Mouse (Mus musculus) limb, embryonic 10.5 days (tissue): ENCODE measurements at regions not wholly inside any gene's neighbourhood (a gene's known extent, or its start where the extent isn't known, plus 50 kb on each side); places are given as distances from the start of the nearest gene placed in this dataset.

Source experiments
- DNase-seq: peaks from one replicate; pipeline ENCODE4 v3.0.0-alpha.2; 2017; ENCODE audit warnings: low spot score
- H3K27ac ChIP-seq: fragments of 300-500 bp; sonication (generic); 2 replicates; pipeline ENCODE4 v1.5.1; 2016; ENCODE audit warnings: mild to moderate bottlenecking
- H3K27me3 ChIP-seq: fragments of 300-500 bp; sonication (generic); 2 replicates; pipeline ENCODE4 v1.6.1; 2016; ENCODE audit warnings: low read depth, mild to moderate bottlenecking; ENCODE audit not compliant: poor library complexity, severe bottlenecking
- H3K36me3 ChIP-seq: fragments of 300-500 bp; sonication (generic); 2 replicates; pipeline ENCODE4 v1.6.1; 2016; ENCODE audit warnings: mild to moderate bottlenecking, moderate library complexity
- H3K4me1 ChIP-seq: fragments of 300-500 bp; sonication (generic); 2 replicates; pipeline ENCODE4 v1.6.1; 2016
- H3K4me3 ChIP-seq: fragments of 300-500 bp; sonication (generic); 2 replicates; pipeline ENCODE4 v1.5.1; 2016; ENCODE audit warnings: mild to moderate bottlenecking, moderate library complexity
- H3K9me3 ChIP-seq: fragments of 300-500 bp; sonication (generic); replicated peaks from 2 replicates; pipeline ENCODE4 v1.6.1; 2016; ENCODE audit warnings: mild to moderate bottlenecking
- WGBS: fragments of 180-500 bp; shearing (Covaris S2); methylation state at CpG from one replicate; pipeline ENCODE4 v1.1.7; 2016; 5-methylcytosine and 5-hydroxymethylcytosine counted together

GRCm38 (mm10) chr12:96509658-96510057 is 817.6 kb downstream of the Flrt2 start:
- Histone ChIP-seq H3K4me1 (no peaks in the 10 kb centered on the region), H3K36me3 (no peaks in the 10 kb centered on the region), H3K27me3 (no peaks in the 10 kb centered on the region), H3K4me3 (no peak overlapping the region), H3K9me3 (no peaks in the 10 kb centered on the region), H3K27ac (no peak overlapping the region)
- WGBS, result 81% methylated on average over 1 of the region's 1 CpGs
- DNase-seq, result no peak

- Histone ChIP-seq H3K4me1 (no peaks in the 10 kb centered on the region), H3K27ac (no peak overlapping the region), H3K4me3 (no peak overlapping the region), H3K9me3 (no peaks in the 10 kb centered on the region), H3K36me3 (no peaks in the 10 kb centered on the region), H3K27me3 (no peaks in the 10 kb centered on the region)
- WGBS, result 86% methylated on average over 1 of the region's 1 CpGs
- no peak for DNase-seq
Observed at GRCm38 (mm10) chr12:96558824-96559223, 866.8 kb downstream of the Flrt2 start.

- Histone ChIP-seq H3K4me1 (no peaks in the 10 kb centered on the region), H3K9me3 (no peaks in the 10 kb centered on the region), H3K27ac (no peak overlapping the region), H3K36me3 (no peaks in the 10 kb centered on the region), H3K27me3 (no peaks in the 10 kb centered on the region), H3K4me3 (no peak overlapping the region)
- whole genome bisulfite sequencing, result 67% methylated on average over 3 of the region's 3 CpGs
- no peak for DNase-seq
Observed at GRCm38 (mm10) chr12:96594845-96595244, 902.8 kb downstream of the Flrt2 start.

DNA sequence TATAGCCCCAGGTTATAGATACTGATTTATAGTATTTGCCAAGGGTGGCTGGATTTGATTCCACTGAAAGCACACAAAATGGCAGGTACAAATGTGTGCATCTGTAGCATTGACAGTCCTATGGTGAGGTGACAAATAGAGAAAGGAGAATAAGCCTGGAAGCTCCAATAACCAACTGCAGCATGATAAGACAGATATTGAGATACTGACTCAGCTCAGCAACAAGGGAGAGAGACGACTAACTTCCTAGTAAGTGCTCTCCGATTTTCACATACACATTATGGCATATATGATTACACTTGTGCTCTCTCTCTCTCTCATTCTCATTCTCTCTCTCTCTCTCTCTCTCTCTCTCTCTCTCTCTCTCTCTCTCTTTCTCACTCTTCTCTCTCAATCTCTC is 923.1 kb downstream of the Flrt2 start:
- Histone ChIP-seq H3K27ac (no peak overlapping the region), H3K4me3 (no peak overlapping the region), H3K4me1 (no peaks in the 10 kb centered on the region), H3K9me3 (no peaks in the 10 kb centered on the region), H3K36me3 (no peaks in the 10 kb centered on the region), H3K27me3 (no peaks in the 10 kb centered on the region)
- no peak for DNase-seq
- 93% methylated on average over 2 of the region's 2 CpGs for WGBS

DNA sequence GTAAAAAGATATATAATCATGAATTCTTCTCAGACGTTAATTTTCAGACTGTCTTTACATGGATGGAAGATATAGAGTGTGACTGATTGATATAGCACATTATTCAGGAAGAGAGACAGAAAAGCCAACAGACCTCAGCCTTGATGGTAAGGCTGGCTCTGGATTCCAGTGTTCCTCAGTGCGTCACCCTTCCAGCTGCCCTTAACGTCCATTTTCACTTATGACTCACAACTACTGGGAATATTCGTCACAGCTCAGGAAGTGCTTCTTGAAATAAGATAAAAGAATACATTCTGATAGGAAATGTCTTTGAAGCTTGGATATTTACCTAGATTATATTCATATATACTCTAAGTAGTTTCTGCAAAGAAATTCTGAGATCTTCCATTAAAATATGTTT is 923.8 kb downstream of the Flrt2 start:
- Histone ChIP-seq H3K9me3 (no peaks in the 10 kb centered on the region), H3K4me1 (no peaks in the 10 kb centered on the region), H3K27ac (no peak overlapping the region), H3K36me3 (no peaks in the 10 kb centered on the region), H3K27me3 (no peaks in the 10 kb centered on the region), H3K4me3 (no peak overlapping the region)
- WGBS, result 86% methylated on average over 4 of the region's 4 CpGs
- no peak for DNase-seq

- Histone ChIP-seq H3K36me3 (no peaks in the 10 kb centered on the region), H3K4me3 (no peak overlapping the region), H3K9me3 (no peaks in the 10 kb centered on the region), H3K4me1 (no peaks in the 10 kb centered on the region), H3K27ac (no peak overlapping the region), H3K27me3 (no peaks in the 10 kb centered on the region)
- no peak for DNase-seq
- 92% methylated on average over 2 of the region's 2 CpGs for WGBS
Observed at GRCm38 (mm10) chr12:96617226-96617625, 925.2 kb downstream of the Flrt2 start.
